Mouse (Mus musculus) midbrain, embryonic 13.5 days (tissue): ENCODE data around the gene Gpc4. TPM values are rescaled to one million over a fixed set of nuclear protein-coding genes. Genes with fewer than 3 reads are reported as not detected.

Source experiments
- polyA plus RNA-seq: library from polyadenylated mRNA; unstranded; fragments of >200 nt; fragmentation: Nextera tagmentation; extraction: Ambion mirVana; gene quantifications from 2 replicates; pipeline ENCODE4 v1.2.1, GENCODE M21; 2015

The Gpc4 gene
- polyA plus RNA-seq, 1 experiment from 2014 or later, result 13.3 TPM

Other genes with a start within 250 kb of the Gpc4 start
- gene 1700080O16Rik, start 192.5 kb downstream of the Gpc4 start, polyA plus RNA-seq, result not detected in 2 replicates